ENCODE assay signal across 10 mouse cellular contexts in genomic region chr7:115830366-115830765, GRCm38 (mm10).
DNase-seq lines count a peak whose midpoint lies in the region; ATAC-seq and TF ChIP-seq lines count a peak whose summit lies in the region.
"Had no signal": no experiment of that assay in that cellular context is flagged by ENCODE, and none has a peak within 500 bp of the region (broad histone marks: within the 10 kb centered on the region; RNA-seq: fewer than 3 reads in every experiment).

No protein-coding gene starts in this region.

- H3K9ac ChIP-seq in lung, embryonic 14.5 days, result 0 out of 2 replicates have a peak overlapping the region, but pooled peaks have one; percentile 13
- H3K9ac ChIP-seq in embryonic facial prominence, embryonic 14.5 days (ENCODE audit: low read depth, low read length), result no peak overlapping the region
- no peak overlapping the region for H3K9ac ChIP-seq in neural tube, embryonic 15.5 days (replicated peaks)
- H3K9ac ChIP-seq: hindbrain, embryonic 13.5 days had no signal

- H3K4me3 ChIP-seq in lung, embryonic 14.5 days (ENCODE audit: low read depth, low read length), result no peak overlapping the region
- H3K4me3 ChIP-seq in lung, adult 2 months (replicated peaks; ENCODE audit: extremely low read depth, low read depth, low read length), result no peak overlapping the region
- H3K4me3 ChIP-seq in embryonic facial prominence, embryonic 14.5 days (ENCODE audit: low read depth, low read length), result no peak overlapping the region
- H3K4me3 ChIP-seq in limb, embryonic 10.5 days, result no peak overlapping the region
- no peak overlapping the region for H3K4me3 ChIP-seq in neural tube, embryonic 15.5 days (replicated peaks)
- H3K4me3 ChIP-seq: hindbrain, embryonic 13.5 days had no signal

- 64% methylated on average over 10 of the region's 10 CpGs for WGBS in lung, embryonic 14.5 days
- 56% methylated on average over 10 of the region's 10 CpGs for WGBS in lung, adult 2 months
- WGBS in embryonic facial prominence, embryonic 14.5 days, result 47% methylated on average over 10 of the region's 10 CpGs
- WGBS in limb, embryonic 10.5 days, result 58% methylated on average over 10 of the region's 10 CpGs
- 18% methylated on average over 10 of the region's 10 CpGs for WGBS in neural tube, embryonic 15.5 days

- no peaks in the 10 kb centered on the region for H3K36me3 ChIP-seq in lung, embryonic 14.5 days (ENCODE audit: insufficient read depth)
- no peaks in the 10 kb centered on the region for H3K36me3 ChIP-seq in embryonic facial prominence, embryonic 14.5 days (ENCODE audit: control insufficient read depth, insufficient read depth, low read length)
- no peaks in the 10 kb centered on the region for H3K36me3 ChIP-seq in limb, embryonic 10.5 days
- H3K36me3 ChIP-seq in neural tube, embryonic 15.5 days, result no peaks in the 10 kb centered on the region
- H3K36me3 ChIP-seq: hindbrain, embryonic 13.5 days had no signal

- TF ChIP-seq CTCF in lung, embryonic 14.5 days (IDR thresholded peaks at IDR 0.05; ENCODE audit: low read depth), result no peak
- no peak for TF ChIP-seq CTCF in lung, adult 2 months (IDR thresholded peaks at IDR 0.05; ENCODE audit: insufficient read depth, low read length)

- H3K4me1 ChIP-seq in lung, embryonic 14.5 days (ENCODE audit: insufficient read depth), result peaks cover 22% of the 10 kb centered on the region
- H3K4me1 ChIP-seq in lung, adult 2 months (ENCODE audit: control insufficient read depth, insufficient read depth, low read length), result no peaks in the 10 kb centered on the region
- 0 out of 2 replicates have a peak, but pooled peaks cover 8% of the 10 kb centered on the region for H3K4me1 ChIP-seq in embryonic facial prominence, embryonic 14.5 days (ENCODE audit: control insufficient read depth, insufficient read depth, low read length)
- H3K4me1 ChIP-seq in limb, embryonic 10.5 days, result peaks cover 64% of the 10 kb centered on the region
- H3K4me1 ChIP-seq in neural tube, embryonic 15.5 days, result peaks cover 22% of the 10 kb centered on the region

- H3K27ac ChIP-seq in lung, embryonic 14.5 days (ENCODE audit: low read depth), result peak overlapping the region; percentile 58; the same call in 1 of the 2 replicates
- H3K27ac ChIP-seq in embryonic facial prominence, embryonic 14.5 days (replicated peaks; ENCODE audit: low read depth, low read length), result no peak overlapping the region
- H3K27ac ChIP-seq in limb, embryonic 10.5 days, result peak overlapping the region; percentile 75; the same call in 1 of the 2 replicates
- no peak overlapping the region for H3K27ac ChIP-seq in neural tube, embryonic 15.5 days (replicated peaks)
- H3K27ac ChIP-seq: hindbrain, embryonic 13.5 days had no signal

- no peak for TF ChIP-seq POLR2A in lung, adult 2 months (IDR thresholded peaks at IDR 0.05; ENCODE audit: borderline replicate concordance, extremely low read depth, low read depth, low read length)

- intact Hi-C loops in left cerebral cortex, postnatal 25 days (cut with DNase I), result no loop called here

- 0 out of 2 replicates have a peak overlapping the region, but pooled peaks have one; percentile 12 for H3K4me2 ChIP-seq in lung, embryonic 14.5 days
- no peak overlapping the region for H3K4me2 ChIP-seq in embryonic facial prominence, embryonic 14.5 days (ENCODE audit: low read depth, low read length)
- H3K4me2 ChIP-seq in neural tube, embryonic 15.5 days, result peak overlapping the region; percentile 15; the same call in 1 of the 2 replicates
- H3K4me2 ChIP-seq: hindbrain, embryonic 13.5 days had no signal

- H3K27me3 ChIP-seq in lung, embryonic 14.5 days (ENCODE audit: insufficient read depth, low read length), result no peaks in the 10 kb centered on the region
- no peaks in the 10 kb centered on the region for H3K27me3 ChIP-seq in embryonic facial prominence, embryonic 14.5 days (replicated peaks; ENCODE audit: control insufficient read depth, insufficient read depth, low read length)
- no peaks in the 10 kb centered on the region; the same call in 1 of the 2 replicates for H3K27me3 ChIP-seq in limb, embryonic 10.5 days (ENCODE audit: low read depth, poor library complexity, severe bottlenecking)
- H3K27me3 ChIP-seq in neural tube, embryonic 15.5 days (replicated peaks), result no peaks in the 10 kb centered on the region
- H3K27me3 ChIP-seq: hindbrain, embryonic 13.5 days had no signal

- peak; percentile 9 for DNase-seq in lung, embryonic 14.5 days
- no peak for DNase-seq in lung, adult 2 months
- DNase-seq in embryonic facial prominence, embryonic 14.5 days (ENCODE audit: low spot score), result no peak
- no peak for DNase-seq in limb, embryonic 10.5 days (ENCODE audit: low spot score)
- DNase-seq in layer of hippocampus, adult 8-10 months (ENCODE audit: low spot score in 2 of 2), result no peak
- no peak for DNase-seq in left cerebral cortex, postnatal 25 days (ENCODE audit: low spot score in 2 of 2)
- DNase-seq: adrenal gland, adult 8-10 months; thymus, postnatal 14 days had no signal

- no peaks in the 10 kb centered on the region for H3K9me3 ChIP-seq in lung, embryonic 14.5 days (ENCODE audit: low read depth, low read length)
- H3K9me3 ChIP-seq in embryonic facial prominence, embryonic 14.5 days (ENCODE audit: control insufficient read depth, low read length), result no peaks in the 10 kb centered on the region
- H3K9me3 ChIP-seq in limb, embryonic 10.5 days (replicated peaks), result no peaks in the 10 kb centered on the region
- H3K9me3 ChIP-seq in neural tube, embryonic 15.5 days (replicated peaks), result no peaks in the 10 kb centered on the region
- H3K9me3 ChIP-seq: hindbrain, embryonic 13.5 days had no signal

- ATAC-seq in lung, embryonic 14.5 days (ENCODE audit: insufficient read depth), result peak; percentile 28; the same call in 1 of the 2 replicates
- ATAC-seq in embryonic facial prominence, embryonic 14.5 days (ENCODE audit: low read depth), result 0 out of 2 replicates have a peak, but pooled peaks have one; percentile 3
- ATAC-seq in neural tube, embryonic 15.5 days (ENCODE audit: low FRiP score), result no peak

Comparison
In these comparisons a context has a peak if more than half of its experiments do, and no peak if none do; other contexts are left out.
1. H3K27ac ChIP-seq: peak in lung, embryonic 14.5 days (single experiment) and limb, embryonic 10.5 days (single experiment); none in embryonic facial prominence, embryonic 14.5 days (single experiment) and neural tube, embryonic 15.5 days (single experiment).